Mouse (Mus musculus): ENCODE results near the gene Fhit. TPM values are rescaled to one million over a fixed set of nuclear protein-coding genes. Genes with fewer than 3 reads are reported as not detected.

The Fhit gene
- polyA plus RNA-seq, 1 experiment from 2014 or later: 3.3 TPM

- Histone ChIP-seq H3K9ac (no peak overlapping the region), H3K4me2 (no peak overlapping the region), H3K9me3 (no peaks in the 10 kb centered on the region), H3K36me3 (replicated peaks) (no peaks in the 10 kb centered on the region), H3K27ac (no peak overlapping the region), H3K4me3 (replicated peaks) (no peak overlapping the region), H3K4me1 (no peaks in the 10 kb centered on the region), H3K27me3 (no peaks in the 10 kb centered on the region)
- whole genome bisulfite sequencing: 38% methylated on average over 2 of the region's 2 CpGs
- ATAC-seq (ENCODE audit: low FRiP score): no peak
Measured at GRCm38 (mm10) chr14:10659326-10659725, 502.5 kb downstream of the Fhit start.

GRCm38 (mm10) chr14:10658219-10658618 is 503.6 kb downstream of the Fhit start:
- Histone ChIP-seq H3K4me2 (no peak overlapping the region), H3K4me1 (no peaks in the 10 kb centered on the region), H3K9ac (no peak overlapping the region), H3K36me3 (replicated peaks) (no peaks in the 10 kb centered on the region), H3K9me3 (no peaks in the 10 kb centered on the region), H3K27me3 (no peaks in the 10 kb centered on the region), H3K27ac (no peak overlapping the region), H3K4me3 (replicated peaks) (no peak overlapping the region)
- ATAC-seq (ENCODE audit: low FRiP score): no peak
- WGBS: 96% methylated on average over 1 of the region's 1 CpGs

GRCm38 (mm10) chr14:10657364-10657763 is 504.5 kb downstream of the Fhit start:
- no peak overlapping the region for H3K9ac ChIP-seq
- H3K27me3 ChIP-seq: no peaks in the 10 kb centered on the region
- no peaks in the 10 kb centered on the region for H3K36me3 ChIP-seq (replicated peaks)
- no peak overlapping the region for H3K27ac ChIP-seq
- WGBS: 87% methylated on average over 3 of the region's 3 CpGs
- no peak overlapping the region for H3K4me3 ChIP-seq (replicated peaks)
- H3K4me2 ChIP-seq: no peak overlapping the region
- H3K9me3 ChIP-seq: no peaks in the 10 kb centered on the region
- ATAC-seq (ENCODE audit: low FRiP score): no peak
- H3K4me1 ChIP-seq: no peaks in the 10 kb centered on the region

- H3K4me2 ChIP-seq: no peak overlapping the region
- no peak for ATAC-seq (ENCODE audit: low FRiP score)
- H3K36me3 ChIP-seq (replicated peaks): no peaks in the 10 kb centered on the region
- H3K9ac ChIP-seq: no peak overlapping the region
- H3K27ac ChIP-seq: no peak overlapping the region
- H3K27me3 ChIP-seq: no peaks in the 10 kb centered on the region
- H3K4me1 ChIP-seq: no peaks in the 10 kb centered on the region
- 32% methylated on average over 3 of the region's 3 CpGs for WGBS
- no peaks in the 10 kb centered on the region for H3K9me3 ChIP-seq
- no peak overlapping the region for H3K4me3 ChIP-seq (replicated peaks)
Measured at GRCm38 (mm10) chr14:10655842-10656241, 506.0 kb downstream of the Fhit start.

GRCm38 (mm10) chr14:10647832-10648231 is 514.0 kb downstream of the Fhit start:
- H3K9ac ChIP-seq: no peak overlapping the region
- H3K4me1 ChIP-seq: no peaks in the 10 kb centered on the region
- no peak overlapping the region for H3K4me3 ChIP-seq (replicated peaks)
- no peak overlapping the region for H3K27ac ChIP-seq
- no peak overlapping the region for H3K4me2 ChIP-seq
- no peak for ATAC-seq (ENCODE audit: low FRiP score)
- H3K36me3 ChIP-seq (replicated peaks): no peaks in the 10 kb centered on the region
- H3K9me3 ChIP-seq: no peaks in the 10 kb centered on the region
- no peaks in the 10 kb centered on the region for H3K27me3 ChIP-seq

GRCm38 (mm10) chr14:10631783-10632182 is 530.1 kb downstream of the Fhit start:
- Histone ChIP-seq H3K4me1 (peaks cover 4% of the 10 kb centered on the region; the same call in 1 of the 2 replicates), H3K9ac (no peak overlapping the region), H3K4me3 (replicated peaks) (no peak overlapping the region), H3K36me3 (replicated peaks) (no peaks in the 10 kb centered on the region), H3K4me2 (no peak overlapping the region), H3K9me3 (no peaks in the 10 kb centered on the region), H3K27ac (no peak overlapping the region), H3K27me3 (no peaks in the 10 kb centered on the region)
- no peak for ATAC-seq (ENCODE audit: low FRiP score)
- WGBS: 29% methylated on average over 3 of the region's 3 CpGs

GRCm38 (mm10) chr14:10630831-10631360 is 530.9 kb downstream of the Fhit start:
- H3K4me1 ChIP-seq: peaks cover 4% of the 10 kb centered on the region; the same call in 1 of the 2 replicates
- H3K27ac ChIP-seq: no peak overlapping the region
- ATAC-seq (ENCODE audit: low FRiP score): no peak
- no peaks in the 10 kb centered on the region for H3K27me3 ChIP-seq
- no peak overlapping the region for H3K9ac ChIP-seq
- no peaks in the 10 kb centered on the region for H3K36me3 ChIP-seq (replicated peaks)
- no peak overlapping the region for H3K4me2 ChIP-seq
- 95% methylated on average over 2 of the region's 2 CpGs for WGBS
- no peak overlapping the region for H3K4me3 ChIP-seq (replicated peaks)
- no peaks in the 10 kb centered on the region for H3K9me3 ChIP-seq

GRCm38 (mm10) chr14:10593467-10593866 is 568.4 kb downstream of the Fhit start:
- Histone ChIP-seq H3K4me3 (replicated peaks) (no peak overlapping the region), H3K9ac (no peak overlapping the region), H3K4me2 (no peak overlapping the region), H3K27me3 (no peaks in the 10 kb centered on the region), H3K36me3 (replicated peaks) (no peaks in the 10 kb centered on the region), H3K4me1 (no peaks in the 10 kb centered on the region), H3K27ac (no peak overlapping the region), H3K9me3 (no peaks in the 10 kb centered on the region)
- no peak for ATAC-seq (ENCODE audit: low FRiP score)
- WGBS: 87% methylated on average over 5 of the region's 5 CpGs

GRCm38 (mm10) chr14:10568937-10569552 is 592.8 kb downstream of the Fhit start:
- Histone ChIP-seq H3K27me3 (no peaks in the 10 kb centered on the region), H3K9ac (no peak overlapping the region), H3K36me3 (replicated peaks) (no peaks in the 10 kb centered on the region), H3K9me3 (no peaks in the 10 kb centered on the region), H3K4me1 (no peaks in the 10 kb centered on the region), H3K27ac (no peak overlapping the region), H3K4me2 (no peak overlapping the region), H3K4me3 (replicated peaks) (no peak overlapping the region)
- no peak for ATAC-seq (ENCODE audit: low FRiP score)
- 90% methylated on average over 3 of the region's 3 CpGs for WGBS

GRCm38 (mm10) chr14:10567771-10568170 is 594.1 kb downstream of the Fhit start:
- Histone ChIP-seq H3K27me3 (no peaks in the 10 kb centered on the region), H3K4me2 (no peak overlapping the region), H3K9ac (no peak overlapping the region), H3K4me1 (no peaks in the 10 kb centered on the region), H3K27ac (no peak overlapping the region), H3K4me3 (replicated peaks) (no peak overlapping the region), H3K9me3 (no peaks in the 10 kb centered on the region), H3K36me3 (replicated peaks) (no peaks in the 10 kb centered on the region)
- ATAC-seq (ENCODE audit: low FRiP score): no peak
- WGBS: 84% methylated on average over 2 of the region's 2 CpGs

GRCm38 (mm10) chr14:10554755-10555154 is 607.1 kb downstream of the Fhit start:
- Histone ChIP-seq H3K4me1 (no peaks in the 10 kb centered on the region), H3K27ac (no peak overlapping the region), H3K9ac (no peak overlapping the region), H3K9me3 (no peaks in the 10 kb centered on the region), H3K4me3 (replicated peaks) (no peak overlapping the region), H3K4me2 (no peak overlapping the region), H3K27me3 (no peaks in the 10 kb centered on the region), H3K36me3 (replicated peaks) (no peaks in the 10 kb centered on the region)
- ATAC-seq (ENCODE audit: low FRiP score): no peak
- WGBS: 27% methylated on average over 6 of the region's 6 CpGs

GRCm38 (mm10) chr14:10548632-10549031 is 613.2 kb downstream of the Fhit start:
- no peak for ATAC-seq (ENCODE audit: low FRiP score)
- Histone ChIP-seq H3K4me3 (replicated peaks) (no peak overlapping the region), H3K9me3 (no peaks in the 10 kb centered on the region), H3K36me3 (replicated peaks) (no peaks in the 10 kb centered on the region), H3K9ac (no peak overlapping the region), H3K27me3 (no peaks in the 10 kb centered on the region), H3K4me2 (no peak overlapping the region), H3K4me1 (no peaks in the 10 kb centered on the region), H3K27ac (no peak overlapping the region)
- WGBS: 88% methylated on average over 2 of the region's 2 CpGs

GRCm38 (mm10) chr14:10545916-10546315 is 615.9 kb downstream of the Fhit start:
- 56% methylated on average over 3 of the region's 3 CpGs for WGBS

More at GRCm38 (mm10) chr14:10545916-10546315, 615.9 kb downstream of the Fhit start:
- no peak overlapping the region for H3K4me2 ChIP-seq
- no peaks in the 10 kb centered on the region for H3K4me1 ChIP-seq
- H3K9ac ChIP-seq: no peak overlapping the region
- H3K9me3 ChIP-seq: no peaks in the 10 kb centered on the region
- no peak overlapping the region for H3K27ac ChIP-seq
- H3K27me3 ChIP-seq: no peaks in the 10 kb centered on the region
- H3K36me3 ChIP-seq (replicated peaks): no peaks in the 10 kb centered on the region
- H3K4me3 ChIP-seq (replicated peaks): no peak overlapping the region
- no peak for ATAC-seq (ENCODE audit: low FRiP score)
